Mouse (Mus musculus): ENCODE data around the gene Brcc3. TPM values are rescaled to one million over a fixed set of nuclear protein-coding genes. Genes with fewer than 3 reads are reported as not detected.

The Brcc3 gene
- 83.3 TPM for polyA plus RNA-seq (2014; fragmentation: Illumina TruSeq; extraction: RNeasy Lipid Tissue Mini Kit (QIAGEN cat#74804); ENCODE audit: low read depth, low replicate concordance)

GRCm38 (mm10) chrX:75415936-75416785, at the start of gene Brcc3, which contains the start of the genes Cmc4 and Mtcp1:
Gene Brcc3, plus strand, starts transcription at chrX:75416628.
Gene Cmc4, minus strand, starts transcription at chrX:75416584.
Gene Mtcp1, minus strand, starts transcription at chrX:75416588.

GRCm38 (mm10) chrX:75382195-75382771, 34.1 kb upstream of the Brcc3 start, which contains the start of the genes Fundc2 and F8:
Gene Fundc2, plus strand, starts transcription at chrX:75382399.
Gene F8, minus strand, starts transcription at chrX:75382615.

Other genes with a start within 250 kb of the Brcc3 start
- gene Fundc2, start 34.2 kb upstream of the Brcc3 start, polyA plus RNA-seq (2014; fragmentation: Illumina TruSeq; extraction: RNeasy Lipid Tissue Mini Kit (QIAGEN cat#74804); ENCODE audit: low read depth, low replicate concordance): 248 TPM
- gene F8, start 34.0 kb upstream of the Brcc3 start, polyA plus RNA-seq (2014; fragmentation: Illumina TruSeq; extraction: RNeasy Lipid Tissue Mini Kit (QIAGEN cat#74804); ENCODE audit: low read depth, low replicate concordance): 38.8 TPM
- 39.0 TPM for gene Cmc4, start within 50 bp of the Brcc3 start, polyA plus RNA-seq (2014; fragmentation: Illumina TruSeq; extraction: RNeasy Lipid Tissue Mini Kit (QIAGEN cat#74804); ENCODE audit: low read depth, low replicate concordance)
- gene Mtcp1, start within 50 bp of the Brcc3 start, polyA plus RNA-seq (2014; fragmentation: Illumina TruSeq; extraction: RNeasy Lipid Tissue Mini Kit (QIAGEN cat#74804); ENCODE audit: low read depth, low replicate concordance): 21.6 TPM
- 285 TPM for gene Vbp1, start 97.7 kb downstream of the Brcc3 start, polyA plus RNA-seq (2014; fragmentation: Illumina TruSeq; extraction: RNeasy Lipid Tissue Mini Kit (QIAGEN cat#74804); ENCODE audit: low read depth, low replicate concordance)
- gene Rab39b, start 161.6 kb downstream of the Brcc3 start, polyA plus RNA-seq (2014; fragmentation: Illumina TruSeq; extraction: RNeasy Lipid Tissue Mini Kit (QIAGEN cat#74804); ENCODE audit: low read depth, low replicate concordance): 8.3 TPM